Mouse (Mus musculus): ENCODE data around the gene Acer1.

Acer1 gene

DNA sequence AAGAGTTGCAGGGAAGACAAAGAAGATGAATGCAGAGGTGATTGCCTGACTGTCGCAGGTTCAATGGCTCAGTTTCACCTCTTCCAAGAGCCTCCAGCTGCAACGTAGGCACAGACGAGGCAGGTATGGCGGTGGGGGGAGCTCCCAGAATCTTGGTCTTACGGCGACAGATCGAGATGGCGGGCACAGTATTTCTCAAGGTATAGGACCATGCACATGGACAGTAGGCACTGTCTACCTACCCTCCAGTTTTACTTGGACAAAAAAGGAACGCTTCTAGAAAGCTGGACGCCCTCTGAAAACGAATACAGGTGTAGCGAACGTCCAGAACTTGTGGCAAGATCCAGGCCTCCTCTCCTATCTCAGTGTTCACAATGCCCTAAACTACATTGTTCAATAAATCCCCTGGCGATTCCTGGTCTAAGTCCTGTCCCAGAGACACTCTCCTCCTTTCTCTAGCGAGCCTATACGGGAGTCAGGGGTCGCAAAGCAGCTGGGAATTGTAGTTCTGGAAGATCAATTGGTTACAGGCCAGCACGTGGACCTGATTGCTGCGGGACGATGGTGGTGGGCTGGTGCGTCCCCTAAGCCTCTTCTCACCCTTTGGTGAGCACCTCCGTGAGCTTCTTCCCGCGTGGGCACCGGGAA lies 7.7 kb upstream of the Acer1 start:
- DNase-seq (ENCODE audit: low spot score in 2 of 2), result peak; percentile 89 to 93

DNA sequence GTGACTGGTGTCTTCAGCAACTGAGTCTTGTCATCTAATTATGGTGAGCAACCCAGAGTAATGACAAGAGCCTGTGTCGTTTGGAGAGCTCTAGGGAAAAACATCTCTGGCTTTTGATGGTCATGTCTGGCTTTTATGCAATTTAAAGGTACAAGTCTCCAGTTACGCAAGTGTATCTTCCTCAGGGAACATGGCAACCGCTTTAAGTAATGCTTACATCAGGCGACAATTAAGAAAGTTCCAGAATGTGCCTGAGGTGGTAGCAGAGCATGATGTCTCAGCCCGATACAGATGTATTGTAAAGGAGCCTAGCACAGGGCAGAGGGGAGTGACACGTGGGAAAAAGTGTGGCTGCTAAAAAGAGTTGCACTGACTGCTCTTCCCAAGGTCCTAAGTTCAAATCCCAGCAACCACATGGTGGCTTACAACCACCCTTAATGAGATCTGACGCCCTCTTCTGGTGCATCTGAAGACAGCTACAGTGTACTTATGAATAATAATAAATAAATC lies 7.0 kb upstream of the Acer1 start:
- DNase-seq (ENCODE audit: low spot score in 2 of 2), result peak; percentile 22 to 32

DNA sequence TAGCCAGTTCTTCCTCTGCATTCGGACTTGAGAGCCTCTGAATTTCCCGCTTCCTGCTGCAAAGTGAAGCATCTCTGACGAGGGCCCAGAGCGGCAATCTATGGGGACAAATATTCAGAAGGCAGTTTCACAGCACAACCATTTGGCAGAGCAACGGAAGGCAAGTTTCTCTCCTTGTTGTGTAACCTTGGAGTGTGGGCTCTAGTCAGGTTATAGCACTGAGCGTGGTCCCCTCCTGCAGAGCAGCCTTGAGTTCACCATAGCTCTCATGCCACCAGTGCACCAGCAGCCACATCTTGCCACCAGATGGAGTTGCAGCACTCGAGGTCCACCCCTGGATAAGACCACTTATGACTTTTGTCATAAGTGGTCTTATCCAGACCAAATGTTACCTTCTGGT lies 6.5 kb upstream of the Acer1 start:
- peak; percentile 20 to 22 for DNase-seq (ENCODE audit: low spot score in 2 of 2)

DNA sequence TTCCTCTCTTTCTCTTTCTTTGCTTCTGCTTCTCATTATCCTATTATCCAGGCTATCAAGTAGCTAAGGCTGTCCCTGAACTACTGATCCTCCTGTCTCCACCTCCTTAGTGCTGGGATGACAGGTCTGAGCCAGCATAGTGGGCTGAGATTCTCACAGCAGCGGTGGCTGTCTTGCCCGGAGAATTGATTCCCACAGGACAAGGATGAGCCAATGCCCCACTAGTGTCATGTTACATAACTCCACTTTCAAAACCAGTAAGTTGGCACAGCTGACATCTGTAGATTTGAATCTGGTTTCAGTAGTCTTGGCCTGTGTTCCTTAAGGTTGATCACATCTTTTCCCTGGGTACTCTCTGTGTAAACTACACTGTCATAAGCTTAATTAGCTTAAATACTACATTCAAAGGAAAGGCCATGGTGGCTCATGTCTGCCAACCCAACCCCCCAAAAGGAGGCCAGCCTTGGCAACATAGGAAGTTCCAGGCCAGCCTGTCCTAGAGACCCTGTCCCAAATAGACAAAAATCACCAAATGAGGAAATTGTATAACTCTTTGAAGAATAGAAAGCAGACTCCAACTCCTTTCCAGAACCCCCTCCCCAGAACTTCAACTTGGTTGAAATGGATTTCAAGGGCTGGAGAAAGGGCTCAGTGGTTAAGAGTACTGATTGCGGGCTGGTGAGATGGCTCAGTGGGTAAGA lies 4.3 kb upstream of the Acer1 start:
- DNase-seq (ENCODE audit: low spot score in 2 of 2), result peak in 1 of 2 experiments; percentile 9

DNA sequence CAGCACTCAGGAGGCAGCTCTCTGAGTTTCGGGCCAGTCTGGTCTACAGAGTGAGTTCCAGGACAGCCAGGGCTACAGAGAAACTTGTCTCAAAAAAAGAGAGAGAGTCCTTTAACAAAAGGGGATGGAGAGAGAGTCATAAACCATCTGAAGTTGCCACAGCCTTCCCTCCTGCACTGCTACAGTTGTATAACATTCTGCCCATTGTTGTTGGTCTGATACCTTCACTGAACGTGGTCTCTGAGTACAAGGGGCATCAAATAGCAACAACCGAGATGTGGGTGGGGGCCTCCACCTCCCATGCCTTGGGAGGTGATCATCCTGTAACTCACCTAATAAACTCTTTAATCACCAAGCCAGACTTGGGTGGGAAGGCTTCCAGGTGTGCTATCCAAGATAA lies 3.7 kb upstream of the Acer1 start:
- peak in 1 of 2 experiments; percentile 7 for DNase-seq (ENCODE audit: low spot score in 2 of 2)

DNA sequence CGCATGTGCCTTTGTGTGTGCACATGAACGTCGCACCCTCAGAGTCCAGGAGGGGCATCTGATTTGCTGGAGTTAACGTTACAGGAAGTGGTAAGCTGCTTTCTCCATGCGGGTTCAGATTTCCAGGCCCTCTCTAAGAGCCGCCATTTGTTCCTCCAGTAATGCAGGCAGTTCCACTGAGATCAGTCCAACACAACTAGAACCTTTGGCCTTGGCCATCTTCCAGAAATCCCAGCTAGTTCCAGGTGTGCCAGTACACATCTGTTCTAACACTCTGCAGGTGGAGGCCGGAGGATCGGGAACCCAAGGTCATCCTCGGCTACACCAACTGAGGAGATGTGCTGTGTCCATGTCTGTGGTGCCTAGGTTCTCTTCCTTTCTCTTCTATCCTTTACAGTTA lies 3.0 kb upstream of the Acer1 start:
- DNase-seq (ENCODE audit: low spot score in 2 of 2), result peak in 1 of 2 experiments; percentile 25

DNA sequence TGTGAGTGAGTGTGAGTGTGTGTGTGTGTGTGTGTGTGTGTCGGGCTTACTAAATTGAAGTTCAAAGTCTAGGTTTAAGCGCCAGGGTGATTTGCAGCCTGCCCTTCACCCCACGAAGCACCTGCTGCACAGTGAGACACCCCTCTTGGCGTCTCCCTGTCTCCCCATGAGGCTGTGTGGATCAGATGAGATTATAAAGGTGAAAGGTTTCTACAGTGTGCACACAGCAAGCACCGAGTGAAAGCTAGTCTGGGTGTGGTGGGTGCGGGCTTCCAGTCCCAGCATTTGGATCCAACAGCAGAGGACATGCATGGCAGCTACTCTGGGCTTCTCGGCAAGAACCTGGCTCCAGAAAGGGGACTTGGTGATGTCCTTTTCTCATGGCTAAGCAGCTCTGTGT lies 877 bp downstream of the Acer1 start:
- DNase-seq (ENCODE audit: low spot score in 2 of 2), result no peak

DNA sequence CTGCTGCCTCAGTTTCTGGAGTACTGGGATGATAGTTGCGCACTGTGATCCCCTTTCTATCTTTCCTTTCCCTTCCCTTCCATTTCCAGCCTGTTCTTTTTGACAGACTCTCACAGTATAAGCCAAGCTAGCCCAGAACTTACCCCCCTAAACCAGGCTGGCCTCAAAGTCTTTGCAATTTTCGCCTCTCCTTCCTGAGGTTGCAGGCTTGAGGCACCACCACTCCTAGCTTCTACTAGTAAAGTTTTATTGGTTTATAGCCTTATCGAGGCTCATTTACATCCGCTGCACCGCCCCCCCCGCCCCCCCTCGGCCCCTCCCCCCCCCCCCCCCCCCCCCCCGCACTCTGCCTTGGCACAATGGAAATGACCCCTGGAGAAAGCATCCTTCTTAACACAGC lies 2.4 kb downstream of the Acer1 start:
- no peak for DNase-seq (ENCODE audit: low spot score in 2 of 2)

DNA sequence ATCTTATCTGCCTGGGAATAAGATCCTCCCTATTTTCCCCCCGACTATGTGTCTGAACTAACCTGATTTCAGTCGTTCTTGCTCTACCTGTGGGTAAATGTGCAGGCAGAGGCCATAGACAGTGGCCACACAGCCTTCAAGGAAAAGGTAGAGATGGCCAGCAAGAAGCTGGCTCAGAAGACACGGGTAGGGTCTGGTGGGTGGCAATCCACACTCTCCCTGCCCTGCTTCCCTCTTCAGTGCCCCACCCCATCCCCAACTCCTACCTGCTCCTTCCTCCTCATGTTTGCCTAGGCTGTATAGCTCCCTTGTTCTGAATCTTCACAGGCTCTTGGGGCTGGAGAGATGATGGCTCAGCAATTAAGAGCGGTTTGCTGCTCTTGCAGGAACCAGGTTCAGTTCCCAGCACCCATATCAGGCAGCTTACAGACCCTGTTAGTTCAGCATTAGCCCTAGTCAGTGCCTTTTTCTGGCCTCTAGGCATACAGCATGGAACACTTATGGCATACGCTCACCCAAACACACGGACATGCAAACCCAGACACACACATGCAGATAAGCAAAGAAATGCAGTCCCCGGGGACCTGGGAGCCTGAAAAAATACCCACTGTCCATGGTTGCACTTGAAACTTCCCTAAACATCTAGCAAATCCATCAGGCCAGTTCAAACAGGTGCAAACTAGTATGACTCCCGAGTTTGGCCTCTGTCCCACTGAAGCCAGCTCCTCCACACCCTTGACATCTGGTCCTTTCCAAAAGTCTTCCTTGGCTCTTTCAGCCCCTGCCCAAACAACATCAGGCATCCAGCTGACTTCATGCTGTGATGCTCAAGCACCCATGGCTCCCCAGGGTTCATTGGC lies 5.2 kb downstream of the Acer1 start:
- peak in 1 of 2 experiments; percentile 17 for DNase-seq (ENCODE audit: low spot score in 2 of 2)

DNA sequence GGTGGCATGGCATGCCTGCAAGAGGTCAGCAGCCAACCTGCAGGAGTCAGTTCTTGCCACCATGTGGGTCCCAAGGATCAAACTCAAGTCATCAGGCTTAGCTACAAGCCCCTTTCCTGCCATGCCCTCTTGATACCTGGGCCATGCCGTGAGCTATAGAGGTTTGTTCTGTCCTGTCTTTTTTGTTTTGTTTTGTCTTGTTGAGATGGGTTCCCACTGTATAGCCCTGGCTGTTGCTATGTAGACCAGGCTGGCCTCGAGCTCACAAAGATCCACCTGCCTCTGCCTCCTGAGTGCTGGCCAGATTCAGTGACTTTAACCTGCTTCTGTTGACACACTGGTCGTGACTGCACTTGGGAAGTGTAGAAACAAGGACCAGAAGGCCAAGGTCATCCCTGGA lies 6.5 kb downstream of the Acer1 start:
- DNase-seq (ENCODE audit: low spot score in 2 of 2), result no peak

DNA sequence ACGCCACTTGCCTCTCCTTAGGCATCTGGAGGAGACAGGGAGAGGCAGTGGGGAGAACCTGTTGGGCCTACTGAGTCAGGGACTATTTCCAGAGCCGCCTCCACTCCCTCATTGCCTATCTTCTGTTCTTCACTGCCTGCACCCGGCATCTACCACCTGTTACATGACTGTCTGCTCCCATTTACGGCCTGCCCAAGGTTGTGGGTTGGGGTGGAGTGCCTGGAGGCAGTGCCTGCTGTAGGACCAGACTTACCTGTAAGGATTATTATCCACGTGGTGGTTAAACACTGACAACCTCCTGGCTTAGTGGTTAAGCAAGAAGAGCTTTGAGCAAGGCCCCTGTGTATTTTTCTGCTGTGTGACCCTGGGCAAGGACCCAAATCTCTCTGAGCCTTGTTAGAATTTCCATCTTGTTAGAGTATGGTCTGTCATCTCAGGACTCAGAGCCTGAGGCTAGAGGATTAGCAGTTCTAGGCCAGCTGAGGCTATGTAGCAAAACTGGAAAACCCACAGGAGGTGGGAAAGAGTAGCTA lies 7.2 kb downstream of the Acer1 start:
- DNase-seq (ENCODE audit: low spot score in 2 of 2), result no peak

DNA sequence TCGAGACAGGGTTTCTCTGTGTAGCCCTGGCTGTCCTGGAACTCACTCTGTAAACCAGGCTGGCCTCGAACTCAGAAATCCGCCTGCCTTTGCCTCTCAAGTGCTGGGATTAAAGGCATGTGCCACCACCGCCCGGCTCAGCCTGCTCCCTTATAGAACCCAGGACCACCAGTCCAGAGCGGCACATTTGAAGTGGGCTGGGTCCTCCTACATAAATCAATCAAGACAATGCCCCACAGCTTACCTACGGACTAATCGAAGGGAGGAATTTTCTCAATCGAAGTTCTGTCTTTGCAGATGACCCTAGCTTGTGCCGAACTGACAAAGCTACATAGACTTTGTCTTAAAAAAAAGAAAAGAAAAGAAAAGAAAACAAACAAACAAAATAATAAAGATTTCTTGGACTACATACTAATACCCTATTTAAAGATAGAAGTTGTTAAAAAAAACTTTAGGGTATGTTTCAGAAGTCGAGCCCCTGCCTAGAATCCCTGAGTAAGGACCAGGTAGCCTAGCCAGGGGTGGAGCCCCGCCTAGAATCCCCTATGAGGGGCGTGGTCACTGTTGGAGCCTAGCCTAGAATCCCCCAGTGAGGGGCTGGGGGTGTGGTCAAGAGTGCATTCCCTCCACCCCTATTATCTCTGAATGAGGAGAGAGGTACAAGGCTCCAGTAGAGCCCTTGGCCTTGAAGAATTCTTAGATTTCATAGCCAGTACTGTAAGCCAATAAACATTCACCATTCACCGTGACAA lies 7.8 kb downstream of the Acer1 start:
- no peak for DNase-seq (ENCODE audit: low spot score in 2 of 2)

DNA sequence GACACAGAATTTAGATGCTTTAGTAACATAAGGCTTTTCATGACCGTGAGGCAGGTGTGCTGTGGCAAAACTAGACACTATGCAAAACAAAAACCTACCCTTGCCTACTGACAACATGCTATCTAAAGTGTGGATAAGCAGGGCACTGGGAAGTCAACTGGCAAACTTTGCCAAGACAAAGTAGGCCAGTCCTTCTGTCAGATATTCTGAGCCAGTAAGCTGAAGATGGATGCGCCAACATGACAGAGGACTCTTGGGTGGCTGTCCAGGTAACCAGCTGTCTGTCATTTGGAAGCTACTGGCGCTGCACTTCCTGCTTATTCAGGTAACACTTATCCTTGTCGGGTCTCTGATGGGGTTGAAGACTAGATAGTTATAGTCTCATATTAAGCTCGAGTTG lies 11.8 kb downstream of the Acer1 start:
- DNase-seq (ENCODE audit: low spot score in 2 of 2), result no peak

DNA sequence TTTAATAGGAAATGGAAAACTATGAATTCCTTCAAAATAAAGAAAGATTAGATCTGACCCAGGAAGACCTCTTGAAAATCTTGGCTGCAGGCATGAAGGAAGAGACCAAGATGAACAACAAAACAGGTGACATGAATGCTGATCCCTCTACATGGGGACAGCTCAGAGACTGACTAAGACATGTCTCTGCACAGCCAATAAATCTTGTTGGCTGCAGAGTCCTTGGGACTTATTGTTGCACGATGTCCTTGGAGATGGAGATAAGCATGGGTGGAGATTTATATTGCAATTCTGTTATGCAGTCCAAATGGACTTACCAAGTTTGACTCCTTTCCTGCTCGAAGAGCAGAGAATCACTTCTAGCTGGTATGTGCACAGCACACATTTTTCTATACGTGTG lies 12.6 kb downstream of the Acer1 start:
- no peak for DNase-seq (ENCODE audit: low spot score in 2 of 2)

DNA sequence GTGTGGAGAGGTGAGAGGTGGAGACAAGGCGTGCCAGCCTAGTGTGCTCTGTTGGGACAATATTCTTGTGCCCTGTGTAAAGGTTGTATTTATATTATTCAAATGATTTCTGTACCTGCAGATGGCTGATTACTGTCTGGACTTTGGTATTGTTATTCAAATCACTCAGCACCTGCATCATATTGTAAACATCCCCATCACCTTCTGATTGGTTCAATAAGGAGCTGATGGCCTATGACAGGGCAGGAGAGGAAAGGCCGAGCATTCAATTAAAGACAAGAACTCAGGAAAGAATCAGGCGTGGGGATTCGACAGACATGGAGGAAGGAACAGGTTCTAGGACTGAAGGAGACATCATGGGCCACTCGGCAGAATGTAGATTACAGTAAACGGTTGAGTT lies 18.3 kb downstream of the Acer1 start:
- no peak for DNase-seq (ENCODE audit: low spot score in 2 of 2)

DNA sequence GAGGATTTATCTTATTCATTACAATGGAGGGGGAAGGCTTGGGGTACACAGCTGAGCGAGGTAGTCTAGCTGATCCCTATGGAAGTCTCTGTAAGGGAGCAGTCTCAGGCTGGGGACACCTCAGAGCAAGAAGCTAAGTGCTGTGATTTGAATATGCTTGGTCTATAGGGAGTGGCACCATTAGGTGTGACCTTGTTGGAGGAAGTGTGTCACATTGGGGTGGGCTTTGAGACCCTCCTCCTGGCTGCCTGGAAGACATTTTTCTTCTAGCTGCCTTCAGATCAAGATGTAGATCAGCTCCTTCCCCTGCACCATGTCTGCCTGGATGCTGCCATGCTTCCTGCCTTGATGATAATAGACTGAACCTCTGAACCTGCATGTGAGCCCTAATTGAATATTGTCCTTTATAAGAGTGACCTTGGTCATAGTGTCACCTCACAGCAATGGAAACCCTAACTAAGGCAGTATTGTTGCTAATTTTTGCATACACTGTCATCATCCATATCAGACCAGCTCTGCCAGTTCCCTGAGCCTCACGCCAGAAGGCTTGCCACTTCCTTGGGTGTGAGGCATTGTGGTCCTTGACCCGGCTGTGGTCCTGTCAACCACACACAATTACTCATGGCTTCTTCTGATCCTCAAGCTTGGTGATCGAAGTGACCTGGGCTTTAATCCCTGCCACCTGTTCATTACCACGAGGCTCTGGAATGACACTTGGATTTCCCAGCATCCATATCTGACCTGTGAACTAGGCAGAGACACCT lies 19.1 kb downstream of the Acer1 start:
- no peak for DNase-seq (ENCODE audit: low spot score in 2 of 2)

DNA sequence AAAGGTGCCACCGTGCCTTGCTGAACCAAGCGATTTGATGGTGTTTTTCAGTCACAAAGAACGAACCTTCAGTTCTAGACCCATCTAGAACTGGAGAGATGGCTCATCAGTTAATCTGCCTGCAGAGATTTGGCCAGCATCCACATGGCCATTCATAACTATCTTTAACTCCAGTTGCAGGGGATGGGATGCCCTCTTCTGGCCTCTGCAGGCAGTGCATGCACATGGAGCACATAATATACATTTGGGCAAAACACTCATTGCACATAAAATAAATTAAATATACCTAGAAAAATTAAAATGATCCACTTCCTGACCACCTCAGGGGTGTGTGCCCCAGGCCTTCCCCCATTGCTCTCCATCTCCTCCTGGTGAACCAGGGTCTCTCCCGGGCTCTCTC lies 20.0 kb downstream of the Acer1 start:
- DNase-seq (ENCODE audit: low spot score in 2 of 2), result no peak

DNA sequence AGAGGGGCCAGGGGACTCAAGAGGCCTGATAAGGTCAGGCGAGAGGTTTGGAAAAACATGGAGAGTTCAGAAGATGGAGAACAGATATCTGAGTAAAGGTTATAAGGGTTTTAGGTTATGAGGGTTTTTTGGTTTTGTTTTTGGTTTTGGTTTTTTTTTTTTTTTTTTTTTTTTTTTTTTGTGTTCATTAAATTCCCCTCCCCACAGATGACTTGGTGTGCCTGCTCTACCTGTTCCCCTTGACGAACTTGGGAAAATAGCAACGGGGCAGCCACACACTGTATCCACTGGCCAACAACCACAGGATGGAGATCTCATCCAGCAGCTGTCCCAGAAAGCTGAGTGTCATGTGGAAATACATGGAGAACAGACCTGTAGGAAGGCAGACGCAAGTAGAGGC lies 23.3 kb downstream of the Acer1 start:
- DNase-seq (ENCODE audit: low spot score in 2 of 2), result no peak

DNA sequence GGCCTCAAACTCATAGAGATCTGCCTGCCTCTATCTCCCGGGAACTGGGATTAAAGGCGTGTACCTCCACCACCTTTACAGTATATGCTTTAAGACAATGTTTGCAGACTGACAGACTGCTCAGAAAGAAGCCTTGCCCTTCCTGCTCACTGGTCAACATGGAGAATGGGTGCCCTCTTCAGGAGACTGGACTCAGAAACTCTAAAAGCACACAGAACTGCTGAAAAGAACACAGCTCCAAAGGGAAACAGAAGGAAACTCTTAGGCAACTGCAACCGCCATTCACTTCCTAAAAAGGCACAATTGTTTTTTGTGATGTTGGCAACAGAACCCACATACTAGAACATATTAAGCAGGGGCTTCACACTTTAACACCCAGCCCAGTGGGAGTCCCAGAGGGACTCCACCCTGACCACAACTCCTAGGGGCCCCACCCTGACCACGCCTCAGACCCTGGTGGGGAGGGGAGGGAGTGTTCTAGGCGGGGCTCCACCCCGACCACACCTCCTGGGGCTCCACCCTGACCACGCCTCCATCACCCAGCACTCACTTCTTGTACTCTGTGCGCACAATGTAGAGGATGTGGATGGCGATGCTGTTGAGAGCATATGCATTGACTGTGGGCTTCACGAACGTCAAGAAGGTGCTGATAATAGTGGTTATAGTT lies 24.0 kb downstream of the Acer1 start:
- DNase-seq (ENCODE audit: low spot score in 2 of 2), result no peak

DNA sequence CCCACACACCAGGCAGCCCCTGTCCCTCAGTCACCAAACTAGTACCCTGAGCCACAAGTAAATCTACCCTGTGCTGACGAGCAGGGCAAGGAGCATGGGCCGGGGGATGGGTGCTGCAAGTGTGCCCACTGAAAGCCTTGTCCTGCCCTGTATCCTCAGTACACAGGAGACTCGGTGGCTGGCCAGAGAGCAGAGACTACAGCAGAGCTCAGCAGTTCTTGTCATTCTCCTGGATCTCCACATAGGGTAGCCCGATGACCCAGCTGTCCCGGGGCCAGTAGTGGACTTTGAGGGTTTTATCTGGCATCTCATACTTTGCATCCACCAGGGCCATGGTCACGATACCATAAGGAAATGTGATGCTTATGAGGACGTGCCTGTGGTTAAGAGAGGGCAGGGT lies 27.1 kb downstream of the Acer1 start:
- no peak for DNase-seq (ENCODE audit: low spot score in 2 of 2)

All from right cerebral cortex, postnatal 10 days (tissue).